Mouse (Mus musculus) heart, postnatal 4 days (tissue): ENCODE measurements around the gene Sfi1. TPM values are rescaled to one million over a fixed set of nuclear protein-coding genes. Genes with fewer than 3 reads are reported as not detected.
"Not testable (repeated sequence)": the region's sequence is repeated elsewhere in the genome, so short reads cannot be mapped to it uniquely, and the experiment has no call there.

Source experiments
- DNase-seq: peaks from one replicate; pipeline ENCODE4 v3.0.0; 2021
- total RNA-seq, 2 experiments: library from RNA; stranded (reverse); gene quantifications; 2 replicates each; pipeline ENCODE4 v1.2.3; 2021

Sfi1 gene
- total RNA-seq, 2 experiments from 2014 or later = 25.2 TPM

GRCm38 (mm10) chr11:3145359-3146165, 47.7 kb downstream of the Sfi1 start:
- DNase-seq = not testable (repeated sequence)

GRCm38 (mm10) chr11:3143984-3144383, 49.3 kb downstream of the Sfi1 start:
- DNase-seq = not testable (repeated sequence)

- DNase-seq = peak; percentile 77
Measured at GRCm38 (mm10) chr11:3142413-3142812, 50.9 kb downstream of the Sfi1 start.

- DNase-seq = not testable (repeated sequence)
Measured at GRCm38 (mm10) chr11:3140967-3141535, 52.2 kb downstream of the Sfi1 start.

GRCm38 (mm10) chr11:3138323-3138722, 54.9 kb downstream of the Sfi1 start:
- peak; percentile 52 for DNase-seq

- DNase-seq = peak; percentile 49
Measured at GRCm38 (mm10) chr11:3137279-3137678, 56.0 kb downstream of the Sfi1 start.

- DNase-seq = not testable (repeated sequence)
Measured at GRCm38 (mm10) chr11:3135956-3136355, 57.3 kb downstream of the Sfi1 start.

- DNase-seq = not testable (repeated sequence)
Measured at GRCm38 (mm10) chr11:3135391-3135790, 57.9 kb downstream of the Sfi1 start.

DNA sequence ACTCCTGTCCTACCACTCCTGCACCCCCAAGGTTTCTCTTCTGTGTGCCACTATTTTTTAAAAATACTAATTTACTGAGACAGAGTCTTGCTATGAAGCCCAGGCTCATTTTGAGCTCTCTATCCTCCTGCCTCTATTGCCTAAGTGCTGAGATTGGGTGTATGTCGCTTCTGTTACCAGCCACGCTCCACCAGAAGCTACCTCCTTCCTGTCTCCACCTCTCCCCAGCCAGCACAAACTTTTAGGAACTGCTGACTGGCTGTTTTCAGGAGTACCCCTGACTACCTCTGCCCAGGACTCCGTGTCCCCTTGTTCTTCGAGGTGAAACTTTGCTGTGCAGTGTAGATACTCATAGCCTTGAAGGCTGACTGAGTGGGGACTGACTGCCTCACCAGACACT, 59.9 kb downstream of the Sfi1 start:
- DNase-seq = not testable (repeated sequence)

- DNase-seq = peak; percentile 36
Measured at GRCm38 (mm10) chr11:3132957-3133356, 60.3 kb downstream of the Sfi1 start.

DNA sequence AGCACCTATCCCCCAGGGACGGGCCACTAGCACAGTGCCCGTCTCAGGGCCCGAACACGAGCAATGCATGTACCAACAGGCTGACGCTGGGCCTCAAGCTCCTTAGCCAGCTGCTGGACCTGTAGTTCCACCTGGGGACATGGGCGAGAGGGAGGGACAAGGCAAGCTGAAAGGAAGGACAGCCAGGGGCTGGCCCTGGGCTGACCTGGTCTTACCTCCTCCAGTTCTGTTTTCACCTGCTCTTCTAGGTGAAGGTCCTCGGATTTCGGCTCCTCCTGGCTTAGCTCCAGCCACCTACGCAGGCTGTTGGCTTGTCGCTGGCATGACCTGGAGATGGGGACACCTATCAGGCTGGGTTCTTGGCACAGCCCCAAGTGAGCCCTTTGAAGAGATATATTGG, 61.3 kb downstream of the Sfi1 start:
- peak; percentile 69 for DNase-seq

DNA sequence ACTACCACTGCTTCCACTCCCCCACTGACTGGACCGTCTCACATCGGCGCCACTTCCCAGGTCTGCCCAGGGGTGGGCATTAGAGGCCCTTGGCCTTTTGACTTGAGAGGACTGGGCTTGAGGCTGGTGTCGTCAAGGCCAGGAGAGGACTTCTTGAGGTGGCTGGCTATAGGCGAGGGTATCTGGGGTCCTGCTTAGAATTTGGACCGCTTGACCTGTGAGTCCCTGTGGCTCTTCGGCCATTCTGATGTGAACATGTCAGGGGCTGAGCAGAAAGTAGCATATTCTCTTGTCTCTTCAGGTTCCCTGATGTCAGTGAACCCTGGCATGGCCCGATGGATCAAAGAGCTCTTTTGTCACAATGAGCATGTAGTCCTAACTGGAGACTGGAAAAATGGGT, 63.4 kb downstream of the Sfi1 start:
- DNase-seq = peak; percentile 75

DNA sequence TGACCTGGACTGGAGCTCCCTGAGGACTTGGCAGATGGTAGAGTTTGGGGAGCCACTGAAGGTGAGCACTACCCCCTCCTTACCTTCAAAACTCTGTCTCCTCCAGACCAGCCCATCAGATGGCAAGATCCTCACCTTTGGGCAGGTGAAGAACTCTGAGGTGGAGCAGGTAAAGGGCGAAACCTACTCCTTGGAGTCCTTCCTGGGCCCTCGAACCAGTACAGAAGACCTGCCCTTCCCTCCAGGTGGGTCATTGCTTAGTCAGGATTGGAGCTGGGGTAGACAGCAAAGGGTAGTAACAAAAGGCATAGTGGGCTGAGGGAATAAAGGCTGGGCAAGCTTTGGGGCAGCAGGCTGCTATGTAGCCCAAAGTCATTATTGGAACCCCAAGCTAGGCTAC, 64.0 kb downstream of the Sfi1 start:
- DNase-seq = not testable (repeated sequence)

DNA sequence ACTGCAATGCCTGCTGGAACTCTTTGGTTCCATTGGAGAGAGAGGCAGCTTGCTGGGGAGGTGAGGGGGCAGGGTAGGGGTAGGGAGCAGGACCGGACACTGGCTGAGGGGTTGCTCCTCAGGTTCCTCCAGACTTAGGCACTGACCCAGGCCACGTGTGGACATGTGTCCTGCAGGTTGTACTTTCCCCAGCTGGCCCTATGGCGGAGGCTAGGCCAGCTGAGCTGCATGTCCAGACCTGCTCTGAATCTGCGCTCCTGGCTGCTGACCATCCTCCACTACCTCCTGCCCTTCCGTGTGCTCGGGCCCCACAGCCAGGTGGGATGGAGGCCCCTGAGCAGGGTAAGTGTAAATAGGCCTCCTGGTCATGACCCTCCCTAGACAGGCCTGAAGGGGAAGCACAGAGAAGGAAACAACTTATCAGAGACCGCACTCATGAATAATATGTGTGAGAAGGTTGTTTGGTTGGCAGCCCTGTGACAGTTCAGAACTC, 65.9 kb downstream of the Sfi1 start:
- DNase-seq = peak; percentile 38

DNA sequence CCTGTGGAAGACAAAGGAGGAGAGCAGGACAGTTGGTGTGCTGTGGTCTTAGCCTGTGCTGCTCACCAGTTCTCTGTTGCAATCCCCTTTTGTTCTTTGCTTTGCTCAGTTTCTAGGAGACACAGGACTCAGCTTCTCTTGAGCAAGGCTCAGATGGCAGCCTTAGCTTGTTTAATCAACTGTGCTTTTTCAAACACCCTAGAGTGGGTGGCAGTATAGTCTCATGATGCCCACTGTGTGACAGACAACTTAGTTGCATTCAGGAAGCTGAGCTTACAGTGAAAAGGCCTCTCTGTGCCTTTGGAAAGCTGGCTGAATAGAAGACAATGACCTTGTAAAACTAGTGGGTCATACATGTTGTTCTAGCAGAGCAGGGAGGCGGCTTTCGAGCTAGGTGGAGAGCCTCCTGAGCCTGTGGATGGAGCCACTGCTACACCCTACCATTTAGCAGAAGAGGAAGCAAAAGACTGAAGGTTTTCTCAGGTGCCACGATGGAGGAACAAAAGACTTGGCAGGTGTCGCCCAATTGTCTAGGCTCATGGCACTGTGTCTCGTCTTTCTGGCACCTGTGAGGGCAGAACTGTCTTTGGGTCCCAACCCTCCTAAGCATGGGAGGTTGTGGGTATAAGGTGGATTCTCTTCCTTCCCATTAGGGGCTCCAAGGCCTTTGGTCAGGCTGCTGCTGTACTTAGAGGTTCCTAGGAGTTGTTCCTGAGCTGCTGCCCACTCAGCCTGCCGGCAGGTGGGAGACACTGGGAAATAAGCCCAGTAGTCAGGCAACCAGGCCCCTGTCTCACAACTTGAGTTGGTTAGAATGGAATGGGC, 66.6 kb downstream of the Sfi1 start:
- DNase-seq = peak; percentile 85

DNA sequence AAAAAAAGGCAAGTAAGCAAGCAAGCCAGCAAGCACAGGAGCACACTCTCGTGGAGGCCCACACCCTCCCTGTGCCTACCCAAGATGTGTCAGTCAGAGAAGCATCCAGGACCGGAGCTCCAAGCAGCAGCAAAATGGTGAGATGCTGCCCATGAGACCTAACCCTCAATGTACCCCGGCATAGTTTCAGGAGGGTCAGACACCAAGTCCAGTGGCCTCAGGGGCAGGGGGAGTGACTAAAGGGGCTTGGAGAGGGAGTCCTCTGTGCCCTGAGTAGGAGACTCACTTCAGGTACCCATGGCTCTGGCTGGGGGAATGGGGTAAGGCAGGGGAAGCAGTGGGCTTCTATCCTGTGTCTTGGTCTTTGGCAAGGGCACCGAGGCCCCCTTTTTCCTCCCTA, 67.3 kb downstream of the Sfi1 start:
- not testable (repeated sequence) for DNase-seq

GRCm38 (mm10) chr11:3124932-3125810, 68.1 kb downstream of the Sfi1 start:
- DNase-seq = not testable (repeated sequence)

DNA sequence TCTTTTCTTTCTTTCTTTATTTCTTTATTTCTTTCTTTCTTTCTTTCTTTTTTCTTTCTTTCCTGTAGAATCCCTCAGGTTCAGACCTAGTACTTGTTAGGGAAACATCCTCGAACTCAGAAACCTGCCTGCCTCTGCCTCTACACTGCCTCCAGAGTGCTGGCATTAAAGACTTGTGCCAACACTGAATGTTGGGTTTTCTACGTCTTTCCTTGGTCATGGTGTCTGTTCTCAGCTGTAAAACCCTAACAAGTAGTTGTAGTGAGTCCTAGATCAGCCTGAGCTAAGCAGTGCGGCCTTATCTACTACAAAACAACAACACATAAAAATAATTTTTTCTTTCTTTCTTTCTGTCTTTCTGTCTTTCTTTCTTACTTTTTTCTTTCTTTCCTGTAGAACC, 78.9 kb downstream of the Sfi1 start:
- no peak for DNase-seq

DNA sequence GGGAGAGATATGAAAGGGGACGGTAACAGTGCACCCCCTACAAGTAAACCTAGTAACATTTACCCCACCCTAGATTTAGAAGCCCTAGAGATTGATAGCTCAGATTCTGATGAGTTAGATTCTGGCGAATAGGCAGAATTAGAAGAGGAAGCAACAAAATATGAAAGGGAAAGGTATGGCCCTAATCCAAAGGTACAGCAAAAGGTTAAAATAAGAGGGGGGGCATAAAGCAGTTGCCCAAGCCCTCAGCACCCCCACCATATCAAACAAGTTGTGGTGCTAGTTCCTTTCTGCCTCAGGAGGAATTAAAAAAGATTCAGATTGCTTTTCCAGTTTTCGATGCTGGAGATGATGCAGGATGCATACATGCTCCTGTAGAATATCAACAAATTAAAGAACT, 87.1 kb downstream of the Sfi1 start:
- no peak for DNase-seq

DNA sequence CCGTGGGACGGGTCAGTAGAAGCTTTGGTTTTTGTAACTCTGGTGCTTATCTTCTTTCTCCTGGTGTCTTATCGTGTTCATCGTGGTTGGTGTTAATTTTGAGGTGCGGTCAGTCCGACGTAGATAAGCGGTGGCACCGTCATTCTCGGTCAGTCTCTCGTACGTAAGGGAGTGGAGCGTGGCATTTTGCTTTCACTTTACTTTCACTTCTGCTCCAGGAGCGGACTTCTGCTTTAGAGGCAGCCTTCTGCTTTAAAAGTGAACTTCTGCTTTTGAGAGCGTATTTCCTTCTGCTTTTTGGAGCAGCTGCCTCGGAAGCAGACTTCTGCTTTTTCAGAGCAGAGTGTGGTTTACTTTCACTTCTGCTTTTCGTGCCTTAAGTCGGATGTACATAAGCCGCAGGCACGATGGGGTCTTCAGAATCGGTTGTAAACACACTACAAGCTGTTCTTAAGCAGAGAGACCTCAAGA, 88.0 kb downstream of the Sfi1 start:
- DNase-seq = no peak

DNA sequence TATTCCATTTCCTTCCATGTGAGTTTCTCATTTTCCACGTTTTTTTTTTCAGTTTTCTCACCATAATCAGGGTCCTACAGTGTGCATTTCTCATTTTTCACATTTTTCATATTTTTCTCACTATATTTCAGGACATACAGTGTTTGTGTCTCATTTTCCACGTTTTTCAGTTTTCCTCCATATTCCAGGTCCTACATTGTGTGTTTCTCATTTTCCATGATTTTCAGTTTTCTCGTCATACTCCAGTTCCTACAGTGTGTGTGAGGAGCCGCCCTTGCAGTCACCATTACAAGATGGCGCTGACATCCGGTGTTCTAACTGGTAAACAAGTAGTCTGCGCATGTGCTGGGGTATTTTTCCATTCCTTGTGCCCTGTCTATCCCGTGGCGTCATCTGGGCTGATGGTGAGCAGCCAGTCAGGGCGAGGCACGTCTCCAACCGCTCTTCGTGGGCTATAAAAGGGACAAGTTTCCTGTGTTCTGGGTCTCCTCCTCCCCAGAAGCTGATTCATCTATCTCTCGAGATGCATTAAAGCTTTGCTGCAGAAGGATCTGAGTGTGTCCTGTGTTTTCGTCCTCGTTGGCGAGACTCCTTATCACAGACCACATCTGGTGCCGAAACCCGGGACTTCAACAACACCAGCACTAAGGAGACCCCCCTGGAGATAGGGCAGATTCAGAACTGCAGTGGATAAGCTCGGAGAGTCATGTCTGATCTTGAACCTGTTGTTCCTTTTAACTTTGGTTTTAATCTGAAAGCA, 88.6 kb downstream of the Sfi1 start:
- not testable (repeated sequence) for DNase-seq
